Mouse (Mus musculus): ENCODE results near the gene Panx2.

The Panx2 gene

GRCm38 (mm10) chr15:89078208-89078836, 18.8 kb downstream of the Panx2 start:
- Histone ChIP-seq H3K36me3 (ENCODE audit: insufficient read depth, low read length) (peaks cover 27% of the 10 kb centered on the region), H3K4me1 (replicated peaks; ENCODE audit: low read depth, low read length) (peaks cover 37% of the 10 kb centered on the region), H3K4me3 (replicated peaks; ENCODE audit: low read length) (no peak overlapping the region), H3K27me3 (ENCODE audit: insufficient read depth, low read length) (peaks cover 38% of the 10 kb centered on the region), H3K9me3 (ENCODE audit: low read length) (no peaks in the 10 kb centered on the region)
- TF ChIP-seq POU5F1 (IDR thresholded peaks at IDR 0.05; ENCODE audit: borderline replicate concordance, low read length): no peak
- no peak for TF ChIP-seq CTCF (conservative IDR thresholded peaks at IDR 0.05; ENCODE audit: low read length)
- TF ChIP-seq NANOG (IDR thresholded peaks at IDR 0.05; ENCODE audit: borderline replicate concordance, low read length): no peak

- TF ChIP-seq CTCF (conservative IDR thresholded peaks at IDR 0.05; ENCODE audit: low read length) (no peak), POU5F1 (IDR thresholded peaks at IDR 0.05; ENCODE audit: borderline replicate concordance, low read length) (no peak), NANOG (IDR thresholded peaks at IDR 0.05; ENCODE audit: borderline replicate concordance, low read length) (no peak)
These were observed 24.4 kb downstream of the Panx2 start for GRCm38 (mm10) chr15:89083906-89084305.

GRCm38 (mm10) chr15:89084826-89085225, 25.3 kb downstream of the Panx2 start:
- no peaks in the 10 kb centered on the region for H3K9me3 ChIP-seq (ENCODE audit: low read length)
- H3K36me3 ChIP-seq (ENCODE audit: insufficient read depth, low read length): peaks cover 60% of the 10 kb centered on the region
- TF ChIP-seq POU5F1 (IDR thresholded peaks at IDR 0.05; ENCODE audit: borderline replicate concordance, low read length): no peak
- TF ChIP-seq NANOG (IDR thresholded peaks at IDR 0.05; ENCODE audit: borderline replicate concordance, low read length): no peak
- no peak for TF ChIP-seq CTCF (conservative IDR thresholded peaks at IDR 0.05; ENCODE audit: low read length)
- peak overlapping the region; percentile 2; the same call in 1 of the 2 replicates for H3K4me3 ChIP-seq (replicated peaks; ENCODE audit: low read length)
- peaks cover 22% of the 10 kb centered on the region for H3K4me1 ChIP-seq (replicated peaks; ENCODE audit: low read depth, low read length)
- peaks cover 6% of the 10 kb centered on the region for H3K27me3 ChIP-seq (ENCODE audit: insufficient read depth, low read length)

More at GRCm38 (mm10) chr15:89083906-89084305, 24.4 kb downstream of the Panx2 start:
- Histone ChIP-seq H3K4me1 (replicated peaks; ENCODE audit: low read depth, low read length) (peaks cover 19% of the 10 kb centered on the region), H3K4me3 (replicated peaks; ENCODE audit: low read length) (no peak overlapping the region), H3K9me3 (ENCODE audit: low read length) (no peaks in the 10 kb centered on the region), H3K27me3 (ENCODE audit: insufficient read depth, low read length) (no peaks in the 10 kb centered on the region), H3K36me3 (ENCODE audit: insufficient read depth, low read length) (peaks cover 60% of the 10 kb centered on the region)

- H3K4me3 ChIP-seq (replicated peaks; ENCODE audit: low read length): peak within 1 kb of the TSS; percentile 92
- peaks cover 25% of the 10 kb centered on the region for H3K4me1 ChIP-seq (replicated peaks; ENCODE audit: low read depth, low read length)
- H3K9me3 ChIP-seq (ENCODE audit: low read length): no peaks in the 10 kb centered on the region
- H3K27me3 ChIP-seq (ENCODE audit: insufficient read depth, low read length): peaks cover 16% of the 10 kb centered on the region
- H3K36me3 ChIP-seq (ENCODE audit: insufficient read depth, low read length): peaks cover 35% of the 10 kb centered on the region
- no peak for TF ChIP-seq CTCF (conservative IDR thresholded peaks at IDR 0.05; ENCODE audit: low read length)
- TF ChIP-seq NANOG (IDR thresholded peaks at IDR 0.05; ENCODE audit: borderline replicate concordance, low read length): no peak
- TF ChIP-seq POU5F1 (IDR thresholded peaks at IDR 0.05; ENCODE audit: borderline replicate concordance, low read length): no peak
These were observed 29.2 kb downstream of the Panx2 start, which contains the start of gene Selenoo for GRCm38 (mm10) chr15:89088607-89089247. Gene Selenoo (plus strand): TSS chr15:89089084.

GRCm38 (mm10) chr15:89089248-89090051, 29.9 kb downstream of the Panx2 start:
- H3K27me3 ChIP-seq (ENCODE audit: insufficient read depth, low read length): peaks cover 16% of the 10 kb centered on the region
- H3K4me3 ChIP-seq (replicated peaks; ENCODE audit: low read length): peak overlapping the region; percentile 92
- TF ChIP-seq POU5F1 (IDR thresholded peaks at IDR 0.05; ENCODE audit: borderline replicate concordance, low read length): no peak
- no peak for TF ChIP-seq CTCF (conservative IDR thresholded peaks at IDR 0.05; ENCODE audit: low read length)
- no peak for TF ChIP-seq NANOG (IDR thresholded peaks at IDR 0.05; ENCODE audit: borderline replicate concordance, low read length)
- no peaks in the 10 kb centered on the region for H3K9me3 ChIP-seq (ENCODE audit: low read length)
- H3K36me3 ChIP-seq (ENCODE audit: insufficient read depth, low read length): peaks cover 35% of the 10 kb centered on the region
- H3K4me1 ChIP-seq (replicated peaks; ENCODE audit: low read depth, low read length): peaks cover 25% of the 10 kb centered on the region

GRCm38 (mm10) chr15:89090662-89091061, 31.1 kb downstream of the Panx2 start:
- Histone ChIP-seq H3K4me1 (replicated peaks; ENCODE audit: low read depth, low read length) (peaks cover 15% of the 10 kb centered on the region), H3K27me3 (ENCODE audit: insufficient read depth, low read length) (peaks cover 16% of the 10 kb centered on the region), H3K36me3 (ENCODE audit: insufficient read depth, low read length) (peaks cover 35% of the 10 kb centered on the region), H3K4me3 (replicated peaks; ENCODE audit: low read length) (no peak overlapping the region), H3K9me3 (ENCODE audit: low read length) (no peaks in the 10 kb centered on the region)
- TF ChIP-seq POU5F1 (IDR thresholded peaks at IDR 0.05; ENCODE audit: borderline replicate concordance, low read length) (no peak), CTCF (conservative IDR thresholded peaks at IDR 0.05; ENCODE audit: low read length) (no peak), NANOG (IDR thresholded peaks at IDR 0.05; ENCODE audit: borderline replicate concordance, low read length) (no peak)

GRCm38 (mm10) chr15:89092181-89092580, 32.6 kb downstream of the Panx2 start:
- H3K4me1 ChIP-seq (replicated peaks; ENCODE audit: low read depth, low read length): peaks cover 11% of the 10 kb centered on the region
- TF ChIP-seq POU5F1 (IDR thresholded peaks at IDR 0.05; ENCODE audit: borderline replicate concordance, low read length) (no peak), NANOG (IDR thresholded peaks at IDR 0.05; ENCODE audit: borderline replicate concordance, low read length) (no peak), CTCF (conservative IDR thresholded peaks at IDR 0.05; ENCODE audit: low read length) (no peak)
- no peaks in the 10 kb centered on the region for H3K9me3 ChIP-seq (ENCODE audit: low read length)
- no peak overlapping the region for H3K4me3 ChIP-seq (replicated peaks; ENCODE audit: low read length)
- H3K27me3 ChIP-seq (ENCODE audit: insufficient read depth, low read length): peaks cover 16% of the 10 kb centered on the region
- peaks cover 39% of the 10 kb centered on the region for H3K36me3 ChIP-seq (ENCODE audit: insufficient read depth, low read length)

- TF ChIP-seq CTCF (conservative IDR thresholded peaks at IDR 0.05; ENCODE audit: low read length) (no peak), NANOG (IDR thresholded peaks at IDR 0.05; ENCODE audit: borderline replicate concordance, low read length) (no peak), POU5F1 (IDR thresholded peaks at IDR 0.05; ENCODE audit: borderline replicate concordance, low read length) (no peak)
- no peaks in the 10 kb centered on the region for H3K9me3 ChIP-seq (ENCODE audit: low read length)
- H3K36me3 ChIP-seq (ENCODE audit: insufficient read depth, low read length): peaks cover 92% of the 10 kb centered on the region
- H3K27me3 ChIP-seq (ENCODE audit: insufficient read depth, low read length): no peaks in the 10 kb centered on the region
- no peaks in the 10 kb centered on the region; the same call in 1 of the 2 replicates for H3K4me1 ChIP-seq (replicated peaks; ENCODE audit: low read depth, low read length)
- H3K4me3 ChIP-seq (replicated peaks; ENCODE audit: low read length): no peak overlapping the region
These were observed 37.9 kb downstream of the Panx2 start for GRCm38 (mm10) chr15:89097450-89097849.
